In the genomic region with DNA sequence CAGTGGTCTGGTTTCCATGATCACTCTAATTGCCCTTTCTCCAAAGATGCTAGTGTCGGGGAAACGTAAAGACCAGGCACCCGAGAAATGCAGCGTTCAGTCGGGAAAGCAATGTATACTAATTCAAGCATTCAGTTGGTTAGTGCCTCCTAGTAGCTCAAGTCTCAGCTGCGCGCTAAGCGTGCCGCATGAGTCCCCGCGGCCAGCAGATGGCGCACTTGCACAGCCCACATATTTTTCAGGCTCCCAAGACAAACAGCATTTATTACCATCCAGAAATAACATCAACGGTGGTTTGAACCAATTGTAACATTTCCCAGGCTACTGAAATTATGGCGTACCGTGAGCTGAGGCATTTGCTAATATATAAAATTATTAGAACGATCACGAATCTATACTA, we compare ENCODE assay signal across 8 mouse cellular contexts.
A peak's percentile ranks its signal among the peaks of the same experiment; 100 is the strongest.
DNase-seq lines count a peak whose midpoint lies in the region; ATAC-seq lines count a peak whose summit lies in the region.

No protein-coding gene starts in this region.

- peak; percentile 69 for ATAC-seq in forebrain, embryonic 12.5 days (ENCODE audit: low FRiP score)
- peak; percentile 81 for ATAC-seq in hindbrain, embryonic 14.5 days (ENCODE audit: low FRiP score)
- ATAC-seq in megakaryocyte, adult 5-6 weeks (ENCODE audit: poor library complexity, severe bottlenecking) = peak; percentile 51; the same call in 1 of the 2 replicates
- ATAC-seq in erythroid progenitor cell, adult 5-6 weeks (replicated peaks; ENCODE audit: low FRiP score, poor library complexity, severe bottlenecking) = no peak

- H3K9me3 ChIP-seq in forebrain, embryonic 12.5 days = no peaks in the 10 kb centered on the region
- no peaks in the 10 kb centered on the region for H3K9me3 ChIP-seq in hindbrain, embryonic 14.5 days (ENCODE audit: control insufficient read depth, low read length)

- H3K27ac ChIP-seq in forebrain, embryonic 12.5 days = no peak overlapping the region
- H3K27ac ChIP-seq in hindbrain, embryonic 14.5 days = no peak overlapping the region

- WGBS in forebrain, embryonic 12.5 days = 13% methylated on average over 17 of the region's 17 CpGs
- 13% methylated on average over 17 of the region's 17 CpGs for WGBS in hindbrain, embryonic 14.5 days

- peak; percentile 27 for DNase-seq in MEL-GATA-1-ER (ENCODE audit: extremely low read depth, low read depth)
- peak; percentile 11 for DNase-seq in c-Kit-negative CD71-positive TER-119-positive erythroid progenitor cells, embryonic 14.5 days (ENCODE audit: low read depth, low spot score)
- DNase-seq in hindbrain, embryonic 14.5 days (ENCODE audit: low spot score) = peak; percentile 94
- DNase-seq in layer of hippocampus, postnatal 25 days (ENCODE audit: extremely low spot score in 1 of 2, low spot score in 1 of 2) = peak; percentile 89 to 99
- DNase-seq in right cerebral cortex, postnatal 14 days = peak; percentile 89

- H3K36me3 ChIP-seq in forebrain, embryonic 12.5 days (replicated peaks) = no peaks in the 10 kb centered on the region
- no peaks in the 10 kb centered on the region for H3K36me3 ChIP-seq in hindbrain, embryonic 14.5 days (replicated peaks; ENCODE audit: control insufficient read depth, insufficient read depth)

- H3K4me1 ChIP-seq in forebrain, embryonic 12.5 days = no peaks in the 10 kb centered on the region
- no peaks in the 10 kb centered on the region for H3K4me1 ChIP-seq in hindbrain, embryonic 14.5 days (replicated peaks; ENCODE audit: control insufficient read depth, insufficient read depth, low read length)

- no peak overlapping the region for H3K9ac ChIP-seq in forebrain, embryonic 12.5 days
- H3K9ac ChIP-seq in hindbrain, embryonic 14.5 days = no peak overlapping the region

- H3K4me3 ChIP-seq in forebrain, embryonic 12.5 days (replicated peaks) = no peak overlapping the region
- no peak overlapping the region for H3K4me3 ChIP-seq in hindbrain, embryonic 14.5 days (replicated peaks; ENCODE audit: low read length)

- H3K4me2 ChIP-seq in forebrain, embryonic 12.5 days = no peak overlapping the region
- no peak overlapping the region for H3K4me2 ChIP-seq in hindbrain, embryonic 14.5 days (replicated peaks)

- peaks cover 23% of the 10 kb centered on the region for H3K27me3 ChIP-seq in forebrain, embryonic 12.5 days
- H3K27me3 ChIP-seq in hindbrain, embryonic 14.5 days (ENCODE audit: control insufficient read depth, insufficient read depth, low read length) = peaks cover 18% of the 10 kb centered on the region

Comparison
In these comparisons a context has a peak if more than half of its experiments do, and no peak if none do; other contexts are left out.
1. DNase-seq: peak in every context shown above with its lines; median percentile 94 in hindbrain, embryonic 14.5 days; 94 in layer of hippocampus, postnatal 25 days; 89 in right cerebral cortex, postnatal 14 days; 27 in MEL-GATA-1-ER; 11 in c-Kit-negative CD71-positive TER-119-positive erythroid progenitor cells, embryonic 14.5 days.